Mouse (Mus musculus): Measurements from ENCODE around the gene Icam1. TPM values are rescaled to one million over a fixed set of nuclear protein-coding genes. Genes with fewer than 3 reads are reported as not detected.

Gene Icam1
- polyA plus RNA-seq, 1 experiment from 2014 or later, result 18.0 TPM

GRCm38 (mm10) chr9:21028560-21029110 lies 12.8 kb downstream of the Icam1 start:
- H3K4me2 ChIP-seq (replicated peaks; ENCODE audit: low read depth, low read length), result no peak overlapping the region
- H3K9ac ChIP-seq (replicated peaks; ENCODE audit: low read length), result no peak overlapping the region
- ATAC-seq (ENCODE audit: low FRiP score, low TSS enrichment), result no peak
- H3K27ac ChIP-seq (ENCODE audit: low read length), result no peak overlapping the region
- H3K4me1 ChIP-seq (ENCODE audit: insufficient read depth, low read length), result peaks cover 35% of the 10 kb centered on the region
- H3K27me3 ChIP-seq (ENCODE audit: insufficient read depth, low read length), result peaks cover 22% of the 10 kb centered on the region
- H3K9me3 ChIP-seq (ENCODE audit: low read length), result no peaks in the 10 kb centered on the region
- no peaks in the 10 kb centered on the region for H3K36me3 ChIP-seq (ENCODE audit: insufficient read depth, low read length)
- 63% methylated on average over 6 of the region's 6 CpGs for WGBS
- H3K4me3 ChIP-seq (ENCODE audit: low read length), result no peak overlapping the region

DNA sequence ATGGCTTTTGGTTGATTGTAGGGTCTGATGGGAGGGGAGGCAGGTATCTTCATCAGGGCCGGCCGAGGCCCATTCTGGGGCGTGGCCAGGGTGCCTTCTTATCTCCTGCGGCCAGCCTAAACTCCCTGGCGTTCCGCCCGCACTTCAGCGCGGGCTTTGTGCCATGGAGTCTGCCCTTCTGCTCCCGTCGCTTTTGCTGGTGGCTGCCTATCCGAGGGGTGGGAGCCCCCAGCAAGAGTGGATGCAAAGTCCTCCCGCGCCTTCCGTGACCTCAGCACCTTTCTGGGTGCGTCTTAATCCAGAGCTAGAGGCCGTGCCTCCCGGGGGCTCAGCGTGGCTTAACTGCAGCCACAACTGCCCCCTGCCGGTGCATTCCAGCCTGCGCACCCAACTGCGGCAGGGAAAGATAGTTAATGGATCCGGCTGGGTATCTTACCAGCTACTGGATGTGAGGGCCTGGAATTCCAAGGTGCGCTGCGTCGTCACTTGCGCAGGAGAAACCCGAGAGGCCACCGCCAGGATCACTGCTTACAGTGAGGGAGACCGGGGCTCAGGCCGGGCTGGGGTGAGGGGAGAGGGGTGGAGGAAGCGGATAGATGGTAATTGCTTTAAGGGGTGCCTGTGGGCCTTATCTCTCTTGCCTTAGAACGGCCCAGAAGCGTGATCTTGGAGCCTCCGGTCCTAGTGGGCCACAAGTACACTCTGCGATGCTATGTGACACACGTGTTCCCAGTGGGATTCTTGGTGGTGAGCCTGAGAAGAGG lies 13.7 kb downstream of the Icam1 start, which contains the start of gene Icam4:
Gene Icam4 (plus strand): TSS at position 83 of the 764 bp plus-strand sequence.
- Histone ChIP-seq H3K9ac (replicated peaks; ENCODE audit: low read length) (peak within 1 kb of the TSS; percentile 39), H3K27ac (ENCODE audit: low read length) (no peak within 1 kb of the TSS), H3K4me2 (replicated peaks; ENCODE audit: low read depth, low read length) (peak within 1 kb of the TSS; percentile 90), H3K4me3 (ENCODE audit: low read length) (peak within 1 kb of the TSS; percentile 24), H3K9me3 (ENCODE audit: low read length) (no peaks in the 10 kb centered on the region), H3K36me3 (ENCODE audit: insufficient read depth, low read length) (no peaks in the 10 kb centered on the region), H3K4me1 (ENCODE audit: insufficient read depth, low read length) (peaks cover 38% of the 10 kb centered on the region), H3K27me3 (ENCODE audit: insufficient read depth, low read length) (peaks cover 28% of the 10 kb centered on the region)
- 2% methylated on average over 37 of the region's 37 CpGs for WGBS
- peak; percentile 9; the same call in 1 of the 2 replicates for ATAC-seq (ENCODE audit: low FRiP score, low TSS enrichment)

DNA sequence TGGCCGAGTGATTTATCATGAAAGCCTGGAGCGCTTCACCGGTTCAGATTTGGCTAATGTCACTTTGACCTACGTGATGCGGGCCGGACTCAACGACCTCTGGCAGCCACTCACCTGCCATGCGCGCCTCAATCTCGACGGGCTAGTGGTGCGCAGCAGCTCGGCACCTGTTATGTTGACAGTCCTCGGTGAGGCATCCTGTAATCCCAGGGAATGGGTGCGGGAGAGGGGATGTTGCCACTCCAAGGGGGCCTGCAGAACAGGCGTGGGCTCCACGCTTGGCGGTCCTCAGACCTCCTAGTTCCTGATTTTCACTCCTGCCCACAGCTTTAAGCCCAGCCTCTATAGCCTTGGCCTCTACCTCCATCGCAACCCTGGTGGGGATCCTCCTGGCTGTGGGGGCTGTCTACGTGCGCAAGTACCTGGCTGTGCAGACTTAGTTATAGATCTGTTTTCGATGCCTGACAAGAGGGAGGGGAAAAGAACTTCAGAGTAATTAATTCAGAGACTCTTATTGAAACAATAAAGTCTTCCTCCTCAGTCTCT lies 14.3 kb downstream of the Icam1 start:
- ATAC-seq (ENCODE audit: low FRiP score, low TSS enrichment), result no peak
- peak overlapping the region; percentile 90 for H3K4me2 ChIP-seq (replicated peaks; ENCODE audit: low read depth, low read length)
- H3K9me3 ChIP-seq (ENCODE audit: low read length), result no peaks in the 10 kb centered on the region
- H3K27ac ChIP-seq (ENCODE audit: low read length), result no peak overlapping the region
- peaks cover 34% of the 10 kb centered on the region for H3K27me3 ChIP-seq (ENCODE audit: insufficient read depth, low read length)
- no peak overlapping the region for H3K9ac ChIP-seq (replicated peaks; ENCODE audit: low read length)
- H3K36me3 ChIP-seq (ENCODE audit: insufficient read depth, low read length), result no peaks in the 10 kb centered on the region
- peak overlapping the region; percentile 57 for H3K4me3 ChIP-seq (ENCODE audit: low read length)
- peaks cover 44% of the 10 kb centered on the region for H3K4me1 ChIP-seq (ENCODE audit: insufficient read depth, low read length)
- 27% methylated on average over 22 of the region's 22 CpGs for WGBS

DNA sequence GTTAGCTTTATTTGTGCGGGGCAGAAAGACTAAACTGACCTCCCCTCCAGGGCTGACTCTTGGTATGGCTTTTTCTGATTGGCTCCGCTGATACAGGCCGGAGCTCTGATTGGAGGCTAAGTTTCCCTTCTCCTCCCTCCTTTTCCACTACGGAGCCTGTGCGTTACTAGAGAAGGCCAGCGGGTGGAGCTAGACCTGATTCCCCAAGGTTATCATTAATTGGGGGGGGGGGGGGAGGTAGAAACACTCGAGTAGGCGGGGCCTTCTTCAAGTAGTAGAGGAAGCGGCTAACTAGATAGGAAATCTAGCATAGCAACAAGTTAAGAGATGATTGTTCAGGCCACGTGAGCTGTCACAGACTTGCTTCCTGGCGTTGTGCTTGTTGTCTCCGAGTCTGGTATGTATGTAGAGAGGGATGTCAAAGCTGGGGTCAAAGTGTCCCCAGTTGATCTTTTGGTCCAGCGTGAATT lies 15.0 kb downstream of the Icam1 start:
- peak overlapping the region; percentile 51; the same call in 1 of the 2 replicates for H3K9ac ChIP-seq (replicated peaks; ENCODE audit: low read length)
- no peak overlapping the region for H3K27ac ChIP-seq (ENCODE audit: low read length)
- H3K4me2 ChIP-seq (replicated peaks; ENCODE audit: low read depth, low read length), result peak overlapping the region; percentile 90
- H3K27me3 ChIP-seq (ENCODE audit: insufficient read depth, low read length), result peaks cover 41% of the 10 kb centered on the region
- H3K4me1 ChIP-seq (ENCODE audit: insufficient read depth, low read length), result peaks cover 47% of the 10 kb centered on the region
- WGBS, result under 1% methylated on average over 13 of the region's 13 CpGs
- ATAC-seq (ENCODE audit: low FRiP score, low TSS enrichment), result peak; percentile 63; the same call in 1 of the 2 replicates
- H3K4me3 ChIP-seq (ENCODE audit: low read length), result peak overlapping the region; percentile 57
- no peaks in the 10 kb centered on the region for H3K9me3 ChIP-seq (ENCODE audit: low read length)
- H3K36me3 ChIP-seq (ENCODE audit: insufficient read depth, low read length), result no peaks in the 10 kb centered on the region

DNA sequence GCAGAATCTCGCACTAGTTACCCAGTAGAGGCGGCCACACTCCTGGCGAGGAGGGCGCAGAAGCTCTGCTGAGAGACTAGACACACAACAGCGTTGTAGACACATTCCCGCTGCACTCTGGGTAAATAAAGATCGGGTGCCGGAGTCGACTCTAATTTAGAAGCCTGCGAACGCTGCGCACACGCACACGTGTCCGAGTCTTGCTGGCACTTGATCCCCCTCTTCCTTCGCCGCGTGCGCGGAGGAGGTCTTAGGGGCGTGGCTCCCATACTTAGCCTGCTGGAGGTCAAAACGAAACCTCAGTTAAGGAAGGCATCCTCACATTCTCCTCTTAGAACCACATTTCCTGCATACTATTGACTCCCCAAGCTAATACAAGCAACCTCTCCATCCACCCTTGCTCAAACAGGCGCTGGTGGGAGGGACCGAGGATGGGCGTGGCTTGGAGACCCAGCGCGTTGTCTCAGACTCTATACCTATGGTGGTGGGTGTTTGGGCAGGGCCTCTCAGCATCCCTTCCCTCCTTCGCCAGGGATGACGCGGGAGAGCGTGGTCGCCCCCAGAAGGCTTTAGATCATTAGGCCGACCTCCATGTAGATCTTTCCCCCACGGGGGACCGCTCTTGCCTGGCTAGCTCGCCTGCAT lies 15.6 kb downstream of the Icam1 start:
- Histone ChIP-seq H3K4me3 (ENCODE audit: low read length) (peak overlapping the region; percentile 57), H3K4me2 (replicated peaks; ENCODE audit: low read depth, low read length) (peak overlapping the region; percentile 90), H3K9me3 (ENCODE audit: low read length) (no peaks in the 10 kb centered on the region), H3K27me3 (ENCODE audit: insufficient read depth, low read length) (peaks cover 47% of the 10 kb centered on the region), H3K4me1 (ENCODE audit: insufficient read depth, low read length) (peaks cover 51% of the 10 kb centered on the region), H3K27ac (ENCODE audit: low read length) (no peak overlapping the region), H3K36me3 (ENCODE audit: insufficient read depth, low read length) (no peaks in the 10 kb centered on the region), H3K9ac (replicated peaks; ENCODE audit: low read length) (peak overlapping the region; percentile 51)
- under 1% methylated on average over 36 of the region's 36 CpGs for WGBS
- peak; percentile 39 for ATAC-seq (ENCODE audit: low FRiP score, low TSS enrichment)

DNA sequence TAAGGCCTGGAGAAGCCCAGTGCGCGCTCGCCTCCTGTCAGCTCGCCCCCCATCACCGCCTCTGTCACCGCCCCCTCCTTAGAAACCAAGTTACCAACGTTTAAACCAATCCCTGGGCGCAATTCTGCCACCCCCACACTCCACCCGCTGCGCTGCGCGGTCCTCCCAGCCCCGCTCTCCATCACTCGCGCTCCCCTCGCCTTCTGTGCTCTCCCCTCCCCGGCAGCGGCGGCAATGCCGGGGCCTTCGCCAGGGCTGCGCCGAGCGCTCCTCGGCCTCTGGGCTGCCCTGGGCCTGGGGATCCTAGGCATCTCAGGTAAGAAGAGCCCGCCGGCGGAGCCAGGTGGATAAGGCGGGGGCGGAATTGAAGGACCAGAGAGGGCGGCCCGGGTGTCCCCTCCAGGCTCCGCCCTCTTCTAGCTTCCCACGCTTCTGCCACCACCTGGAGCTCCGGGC lies 16.1 kb downstream of the Icam1 start, which contains the start of gene Icam5:
Gene Icam5 (plus strand): TSS at position 178 of the 456 bp plus-strand sequence.
- peaks cover 52% of the 10 kb centered on the region for H3K27me3 ChIP-seq (ENCODE audit: insufficient read depth, low read length)
- WGBS, result 1% methylated on average over 35 of the region's 35 CpGs
- peaks cover 56% of the 10 kb centered on the region for H3K4me1 ChIP-seq (ENCODE audit: insufficient read depth, low read length)
- peak within 1 kb of the TSS; percentile 54 for H3K9ac ChIP-seq (replicated peaks; ENCODE audit: low read length)
- ATAC-seq (ENCODE audit: low FRiP score, low TSS enrichment), result no peak; the same call in 1 of the 2 replicates
- no peaks in the 10 kb centered on the region for H3K36me3 ChIP-seq (ENCODE audit: insufficient read depth, low read length)
- H3K9me3 ChIP-seq (ENCODE audit: low read length), result no peaks in the 10 kb centered on the region
- H3K4me3 ChIP-seq (ENCODE audit: low read length), result peak within 1 kb of the TSS; percentile 60
- H3K4me2 ChIP-seq (replicated peaks; ENCODE audit: low read depth, low read length), result peak within 1 kb of the TSS; percentile 90
- no peak within 1 kb of the TSS for H3K27ac ChIP-seq (ENCODE audit: low read length)

GRCm38 (mm10) chr9:21032491-21032890 lies 16.7 kb downstream of the Icam1 start:
- H3K4me3 ChIP-seq (ENCODE audit: low read length), result peak overlapping the region; percentile 60
- 4% methylated on average over 7 of the region's 7 CpGs for WGBS
- H3K9me3 ChIP-seq (ENCODE audit: low read length), result no peaks in the 10 kb centered on the region
- H3K27ac ChIP-seq (ENCODE audit: low read length), result no peak overlapping the region
- peak overlapping the region; percentile 90 for H3K4me2 ChIP-seq (replicated peaks; ENCODE audit: low read depth, low read length)
- 0 out of 2 replicates have a peak overlapping the region, but pooled peaks have one; percentile 48 for H3K9ac ChIP-seq (replicated peaks; ENCODE audit: low read length)
- peaks cover 62% of the 10 kb centered on the region for H3K4me1 ChIP-seq (ENCODE audit: insufficient read depth, low read length)
- no peak for ATAC-seq (ENCODE audit: low FRiP score, low TSS enrichment)
- no peaks in the 10 kb centered on the region for H3K36me3 ChIP-seq (ENCODE audit: insufficient read depth, low read length)
- H3K27me3 ChIP-seq (ENCODE audit: insufficient read depth, low read length), result peaks cover 58% of the 10 kb centered on the region

- Histone ChIP-seq H3K4me1 (ENCODE audit: insufficient read depth, low read length) (peaks cover 67% of the 10 kb centered on the region), H3K4me2 (replicated peaks; ENCODE audit: low read depth, low read length) (peak overlapping the region; percentile 90), H3K4me3 (ENCODE audit: low read length) (peak overlapping the region; percentile 60), H3K27ac (ENCODE audit: low read length) (no peak overlapping the region), H3K36me3 (ENCODE audit: insufficient read depth, low read length) (no peaks in the 10 kb centered on the region), H3K27me3 (ENCODE audit: insufficient read depth, low read length) (peaks cover 64% of the 10 kb centered on the region), H3K9ac (replicated peaks; ENCODE audit: low read length) (peak overlapping the region; percentile 54), H3K9me3 (ENCODE audit: low read length) (no peaks in the 10 kb centered on the region)
- under 1% methylated on average over 34 of the region's 34 CpGs for WGBS
- ATAC-seq (ENCODE audit: low FRiP score, low TSS enrichment), result peak; percentile 74
Measured at GRCm38 (mm10) chr9:21033136-21033535, 17.4 kb downstream of the Icam1 start.

DNA sequence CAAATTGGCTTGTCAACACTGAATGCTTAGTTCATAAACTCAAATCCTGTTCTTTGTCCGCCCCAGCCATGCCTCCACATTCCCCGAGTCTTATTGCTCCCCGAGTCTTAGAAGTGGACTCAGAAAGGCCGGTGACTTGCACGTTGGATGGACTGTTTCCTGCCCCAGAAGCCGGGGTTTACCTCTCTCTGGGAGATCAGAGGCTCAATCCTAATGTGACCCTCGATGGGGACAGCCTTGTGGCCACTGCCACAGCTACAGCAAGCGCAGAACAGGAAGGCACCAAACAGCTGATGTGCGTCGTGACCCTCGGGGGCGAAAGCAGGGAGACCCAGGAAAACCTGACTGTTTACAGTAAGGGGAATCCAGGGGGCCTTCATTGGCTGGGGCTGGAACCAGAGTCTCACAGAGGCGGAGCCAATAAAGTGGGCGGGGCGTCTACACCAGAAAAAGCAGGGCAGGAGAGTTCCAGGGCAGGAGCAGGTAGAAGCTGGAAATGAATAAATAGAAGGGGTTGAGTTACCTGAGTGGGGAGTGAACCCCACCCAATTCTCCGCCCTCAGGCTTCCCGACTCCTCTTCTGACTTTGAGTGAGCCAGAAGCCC lies 18.8 kb downstream of the Icam1 start:
- H3K4me1 ChIP-seq (ENCODE audit: insufficient read depth, low read length), result peaks cover 65% of the 10 kb centered on the region
- H3K9me3 ChIP-seq (ENCODE audit: low read length), result no peaks in the 10 kb centered on the region
- no peak overlapping the region for H3K27ac ChIP-seq (ENCODE audit: low read length)
- WGBS, result 6% methylated on average over 17 of the region's 17 CpGs
- H3K27me3 ChIP-seq (ENCODE audit: insufficient read depth, low read length), result peaks cover 76% of the 10 kb centered on the region
- 0 out of 2 replicates have a peak overlapping the region, but pooled peaks have one; percentile 4 for H3K4me3 ChIP-seq (ENCODE audit: low read length)
- ATAC-seq (ENCODE audit: low FRiP score, low TSS enrichment), result no peak
- no peak overlapping the region for H3K4me2 ChIP-seq (replicated peaks; ENCODE audit: low read depth, low read length)
- no peak overlapping the region for H3K9ac ChIP-seq (replicated peaks; ENCODE audit: low read length)
- no peaks in the 10 kb centered on the region for H3K36me3 ChIP-seq (ENCODE audit: insufficient read depth, low read length)

Measured in kidney, embryonic 16.5 days (tissue).